Mouse (Mus musculus): ENCODE measurements around the gene Ppp4r2.

DNA sequence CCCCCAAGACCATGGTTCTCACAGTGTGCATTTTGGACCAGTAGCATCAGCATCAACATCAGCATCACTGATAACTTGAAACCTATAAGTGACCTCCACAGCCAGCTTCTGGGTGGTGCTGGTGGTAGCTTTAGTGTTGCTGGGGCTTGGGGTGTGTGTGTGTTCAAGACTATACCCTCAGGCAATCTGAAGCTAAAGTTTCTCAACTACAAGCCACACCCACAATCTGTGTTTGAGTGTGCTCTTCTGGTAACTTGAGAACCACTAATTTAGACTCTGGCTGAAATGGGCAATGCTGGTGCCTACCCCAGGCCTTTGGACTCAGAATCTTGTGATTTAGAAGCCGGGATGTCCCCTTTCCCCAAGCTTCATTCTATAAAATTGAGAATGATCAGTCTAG, 10.1 kb upstream of the Ppp4r2 start:
- TF ChIP-seq CTCF (IDR thresholded peaks at IDR 0.05; ENCODE audit: low read depth, low read length) (no peak), POLR2A (IDR thresholded peaks at IDR 0.05; ENCODE audit: borderline replicate concordance, low read depth, low read length) (no peak)
